In the genomic region with DNA sequence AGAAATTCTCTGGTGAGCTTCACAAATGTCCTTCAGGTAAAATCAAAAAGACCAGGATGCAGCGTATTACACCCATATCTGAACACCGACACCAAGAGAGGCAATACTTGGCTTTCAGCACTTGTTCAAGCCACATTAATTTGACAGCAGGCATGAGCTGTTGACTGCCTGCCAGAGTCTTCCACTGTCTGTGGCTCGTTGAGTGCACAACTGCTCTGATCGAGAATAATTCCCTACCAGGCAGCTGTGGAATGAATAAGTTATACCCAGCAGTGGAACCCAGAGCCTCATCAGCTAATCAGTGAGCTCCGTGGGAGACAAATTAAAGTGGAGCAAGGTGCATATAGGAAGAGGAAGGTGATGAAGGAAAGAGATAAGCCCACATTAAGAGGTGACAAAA, we compare ENCODE assay signal across 21 mouse cellular contexts.
DNase-seq lines count a peak whose midpoint lies in the region; ATAC-seq and TF ChIP-seq lines count a peak whose summit lies in the region.
"Had no signal": no experiment of that assay in that cellular context is flagged by ENCODE, and none has a peak within 500 bp of the region (broad histone marks: within the 10 kb centered on the region; RNA-seq: fewer than 3 reads in every experiment).

No protein-coding gene starts in this region.

- H3K4me1 ChIP-seq in hindbrain, embryonic 15.5 days (replicated peaks), result no peaks in the 10 kb centered on the region
- no peaks in the 10 kb centered on the region for H3K4me1 ChIP-seq in hindbrain, embryonic 10.5 days (replicated peaks)
- no peaks in the 10 kb centered on the region for H3K4me1 ChIP-seq in midbrain, embryonic 16.5 days (ENCODE audit: control insufficient read depth, insufficient read depth, low read length)
- H3K4me1 ChIP-seq in midbrain, embryonic 11.5 days (ENCODE audit: control insufficient read depth, insufficient read depth, low read length), result no peaks in the 10 kb centered on the region
- H3K4me1 ChIP-seq: embryonic facial prominence, embryonic 10.5 days; kidney, embryonic 15.5 days; lung, embryonic 15.5 days; neural tube, embryonic 12.5 days had no signal

- peak; percentile 27; the same call in 1 of the 2 replicates for ATAC-seq in hindbrain, embryonic 15.5 days (ENCODE audit: low FRiP score, low read depth)
- 0 out of 2 replicates have a peak, but pooled peaks have one; percentile 39 for ATAC-seq in midbrain, embryonic 16.5 days
- no peak for ATAC-seq in midbrain, embryonic 11.5 days (ENCODE audit: low FRiP score)
- ATAC-seq: CD4-positive, CD25-positive, alpha-beta regulatory T cell, adult 4 months; forebrain, embryonic 16.5 days; intestine, embryonic 16.5 days had no signal

- WGBS in hindbrain, embryonic 15.5 days, result 58% methylated on average over 5 of the region's 5 CpGs
- 86% methylated on average over 5 of the region's 5 CpGs for WGBS in hindbrain, embryonic 10.5 days
- WGBS in midbrain, embryonic 16.5 days, result 65% methylated on average over 5 of the region's 5 CpGs
- 82% methylated on average over 5 of the region's 5 CpGs for WGBS in midbrain, embryonic 11.5 days

- DNase-seq in cerebellum, adult 18-20 months, result peak; percentile 13 to 14
- no peak for DNase-seq in cerebellum, adult 9-11 months
- no peak for DNase-seq in hindbrain, embryonic 10.5 days (ENCODE audit: low spot score)
- no peak for DNase-seq in midbrain, embryonic 11.5 days (ENCODE audit: low spot score, missing footprints)
- peak; percentile 16 to 23 for DNase-seq in layer of hippocampus, adult 2 months (ENCODE audit: low spot score in 2 of 2)
- no peak for DNase-seq in urinary bladder, postnatal 36 days (ENCODE audit: low spot score in 2 of 2)
- DNase-seq: adrenal gland, postnatal 36 days; liver; spleen, adult 18-20 months; thymus, adult 18-20 months had no signal

- no peak overlapping the region for H3K4me3 ChIP-seq in hindbrain, embryonic 15.5 days
- no peak overlapping the region for H3K4me3 ChIP-seq in hindbrain, embryonic 10.5 days
- no peak overlapping the region for H3K4me3 ChIP-seq in midbrain, embryonic 16.5 days (ENCODE audit: low read depth, low read length)
- H3K4me3 ChIP-seq in midbrain, embryonic 11.5 days (ENCODE audit: low read depth, low read length), result no peak overlapping the region
- no peak overlapping the region for H3K4me3 ChIP-seq in layer of hippocampus, adult 2 months
- H3K4me3 ChIP-seq: embryonic facial prominence, embryonic 10.5 days; kidney, embryonic 15.5 days; lung, embryonic 15.5 days; neural tube, embryonic 12.5 days had no signal

- H3K9ac ChIP-seq in hindbrain, embryonic 15.5 days, result no peak overlapping the region
- no peak overlapping the region for H3K9ac ChIP-seq in midbrain, embryonic 16.5 days (ENCODE audit: low read depth, low read length)
- H3K9ac ChIP-seq in midbrain, embryonic 11.5 days (ENCODE audit: low read length), result no peak overlapping the region
- H3K9ac ChIP-seq: kidney, embryonic 15.5 days; lung, embryonic 15.5 days; neural tube, embryonic 12.5 days had no signal

- H3K27ac ChIP-seq in hindbrain, embryonic 15.5 days (replicated peaks), result no peak overlapping the region
- no peak overlapping the region for H3K27ac ChIP-seq in hindbrain, embryonic 10.5 days
- H3K27ac ChIP-seq in midbrain, embryonic 16.5 days (ENCODE audit: low read length), result no peak overlapping the region
- H3K27ac ChIP-seq in midbrain, embryonic 11.5 days (ENCODE audit: low read depth, low read length), result no peak overlapping the region
- no peak overlapping the region for H3K27ac ChIP-seq in layer of hippocampus, adult 2 months
- H3K27ac ChIP-seq: embryonic facial prominence, embryonic 10.5 days; kidney, embryonic 15.5 days; lung, embryonic 15.5 days; neural tube, embryonic 12.5 days had no signal

- TF ChIP-seq CTCF in layer of hippocampus, adult 2 months (conservative IDR thresholded peaks at IDR 0.05), result no peak

- H3K36me3 ChIP-seq in hindbrain, embryonic 15.5 days, result no peaks in the 10 kb centered on the region
- H3K36me3 ChIP-seq in hindbrain, embryonic 10.5 days, result no peaks in the 10 kb centered on the region
- no peaks in the 10 kb centered on the region for H3K36me3 ChIP-seq in midbrain, embryonic 16.5 days (ENCODE audit: control insufficient read depth, insufficient read depth, low read length)
- H3K36me3 ChIP-seq in midbrain, embryonic 11.5 days (ENCODE audit: control insufficient read depth, insufficient read depth, low read length), result no peaks in the 10 kb centered on the region
- H3K36me3 ChIP-seq: embryonic facial prominence, embryonic 10.5 days; G1E; kidney, embryonic 15.5 days; lung, embryonic 15.5 days; neural tube, embryonic 12.5 days had no signal

- no peaks in the 10 kb centered on the region for H3K27me3 ChIP-seq in hindbrain, embryonic 15.5 days
- H3K27me3 ChIP-seq in hindbrain, embryonic 10.5 days (ENCODE audit: insufficient read depth, poor library complexity, severe bottlenecking), result no peaks in the 10 kb centered on the region
- H3K27me3 ChIP-seq in midbrain, embryonic 16.5 days (ENCODE audit: control insufficient read depth, insufficient read depth, low read depth, low read length), result no peaks in the 10 kb centered on the region
- H3K27me3 ChIP-seq in midbrain, embryonic 11.5 days (ENCODE audit: control insufficient read depth, insufficient read depth, low read length), result no peaks in the 10 kb centered on the region
- H3K27me3 ChIP-seq: kidney, embryonic 15.5 days; lung, embryonic 15.5 days; neural tube, embryonic 12.5 days had no signal

- H3K9me3 ChIP-seq in hindbrain, embryonic 15.5 days, result no peaks in the 10 kb centered on the region
- no peaks in the 10 kb centered on the region for H3K9me3 ChIP-seq in hindbrain, embryonic 10.5 days
- no peaks in the 10 kb centered on the region for H3K9me3 ChIP-seq in midbrain, embryonic 16.5 days (replicated peaks; ENCODE audit: control insufficient read depth, low read length, poor library complexity, severe bottlenecking)
- no peaks in the 10 kb centered on the region for H3K9me3 ChIP-seq in midbrain, embryonic 11.5 days (ENCODE audit: control insufficient read depth, low read length)
- H3K9me3 ChIP-seq: embryonic facial prominence, embryonic 10.5 days; kidney, embryonic 15.5 days; lung, embryonic 15.5 days; neural tube, embryonic 12.5 days had no signal

- H3K4me2 ChIP-seq in hindbrain, embryonic 15.5 days, result no peak overlapping the region
- no peak overlapping the region for H3K4me2 ChIP-seq in midbrain, embryonic 16.5 days (ENCODE audit: low read length)
- H3K4me2 ChIP-seq in midbrain, embryonic 11.5 days, result no peak overlapping the region
- H3K4me2 ChIP-seq: heart, embryonic 11.5 days; kidney, embryonic 15.5 days; lung, embryonic 15.5 days; neural tube, embryonic 12.5 days had no signal

Comparison
In these comparisons a context has a peak if more than half of its experiments do, and no peak if none do; other contexts are left out.
1. DNase-seq: peak in cerebellum, adult 18-20 months (2 of 2) and layer of hippocampus, adult 2 months (2 of 2); none in cerebellum, adult 9-11 months (single experiment), hindbrain, embryonic 10.5 days (single experiment), midbrain, embryonic 11.5 days (single experiment) and urinary bladder, postnatal 36 days (0 of 2).